Mouse (Mus musculus): ENCODE results near the gene Rbm38. TPM values are rescaled to one million over a fixed set of nuclear protein-coding genes. Genes with fewer than 3 reads are reported as not detected.

The Rbm38 gene
- total RNA-seq, 2 experiments from 2014 or later = 3.1 to 3.7 TPM

DNA sequence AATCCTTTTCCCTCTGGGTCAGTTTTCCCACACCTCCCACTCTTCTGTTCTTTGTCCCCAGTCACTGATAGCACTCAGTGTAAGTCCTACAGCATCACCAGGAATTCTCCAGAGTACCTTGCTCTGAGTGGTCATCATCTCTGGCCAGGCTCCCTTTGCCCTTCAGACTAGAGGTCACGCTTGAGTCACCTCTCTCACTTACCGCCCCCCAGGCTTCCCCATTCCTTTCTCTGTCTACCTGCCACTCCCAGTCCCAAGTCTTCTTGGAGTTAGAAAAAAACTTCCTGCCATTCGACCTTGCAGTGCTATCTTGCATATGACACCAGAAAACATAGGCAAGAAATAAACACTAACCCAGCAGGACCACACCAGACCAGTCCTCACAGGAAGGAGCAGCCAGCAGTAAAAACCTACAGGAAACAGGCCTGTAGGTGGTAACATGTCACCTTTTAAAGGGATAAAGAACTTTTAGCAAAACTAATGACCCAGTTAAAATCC, 10.0 kb upstream of the Rbm38 start:
- intact Hi-C loops (cut with DNase I) = no loop called here
- no peak for DNase-seq (ENCODE audit: low spot score in 2 of 2)

- intact Hi-C loops (cut with DNase I) = no loop called here
- DNase-seq (ENCODE audit: low spot score in 2 of 2) = no peak
These were observed 8.9 kb upstream of the Rbm38 start for GRCm38 (mm10) chr2:173011440-173011839.

- intact Hi-C loops (cut with DNase I) = loop anchor here (5.0 kb wide), 1 partner anchor 67 kb away; no protein-coding TSS in a partner anchor
- no peak for DNase-seq (ENCODE audit: low spot score in 2 of 2)
These were observed 5.5 kb upstream of the Rbm38 start for GRCm38 (mm10) chr2:173014741-173015287.

GRCm38 (mm10) chr2:173017940-173018339, 2.4 kb upstream of the Rbm38 start:
- DNase-seq (ENCODE audit: low spot score in 2 of 2) = no peak
- intact Hi-C loops (cut with DNase I) = loop anchor here (5.0 kb wide), 1 partner anchor 64 kb away; no protein-coding TSS in a partner anchor

DNA sequence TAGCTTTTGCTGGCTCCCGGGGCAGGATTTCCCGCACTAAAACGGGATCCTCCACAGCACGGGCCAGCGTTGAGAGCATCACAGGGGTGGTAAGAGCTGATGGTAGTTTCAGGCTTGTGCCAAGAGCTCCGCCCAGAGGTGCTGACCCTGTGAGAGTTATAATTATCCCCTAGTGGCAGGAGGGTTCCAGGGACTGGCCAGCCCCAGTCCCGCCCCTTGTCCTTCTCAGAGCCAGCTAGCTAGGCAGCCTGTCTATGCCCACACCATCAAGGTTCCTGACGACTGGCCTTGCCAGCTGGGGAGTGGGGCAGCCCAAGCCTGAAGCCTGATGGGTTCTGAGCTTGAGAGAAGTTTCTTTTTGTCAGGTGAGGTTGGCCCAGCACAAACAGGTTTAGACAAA, 1.7 kb upstream of the Rbm38 start:
- intact Hi-C loops (cut with DNase I) = loop anchor here (5.0 kb wide), 1 partner anchor 64 kb away; no protein-coding TSS in a partner anchor
- DNase-seq (ENCODE audit: low spot score in 2 of 2) = no peak

DNA sequence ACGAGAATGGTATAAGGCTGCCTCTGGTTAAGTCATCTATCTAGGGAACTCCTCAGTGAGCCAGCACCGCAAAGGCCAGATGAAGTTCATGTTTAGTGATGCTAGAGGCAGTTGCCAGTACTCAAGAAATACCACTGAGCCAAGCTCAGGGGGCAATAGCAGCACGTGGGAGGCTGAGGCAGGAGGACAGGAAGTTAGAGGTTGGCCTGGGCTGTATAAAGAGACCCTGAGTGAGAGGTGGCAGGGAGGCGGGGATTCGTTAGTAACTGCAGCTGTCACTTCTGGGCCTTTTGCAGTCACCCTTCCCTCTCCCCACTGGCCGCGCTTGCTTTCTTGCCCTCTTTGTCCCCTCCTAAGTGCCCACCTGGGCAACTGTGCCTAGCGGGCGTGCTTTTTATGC, 976 bp upstream of the Rbm38 start:
- intact Hi-C loops (cut with DNase I) = loop anchor here (5.0 kb wide), 1 partner anchor 63 kb away; no protein-coding TSS in a partner anchor
- no peak for DNase-seq (ENCODE audit: low spot score in 2 of 2)

- DNase-seq (ENCODE audit: low spot score in 2 of 2) = peak; percentile 68 to 82
- intact Hi-C loops (cut with DNase I) = loop anchor here (5.0 kb wide), 1 partner anchor 63 kb away; no protein-coding TSS in a partner anchor
These were observed 508 bp upstream of the Rbm38 start for GRCm38 (mm10) chr2:173019790-173020189.

DNA sequence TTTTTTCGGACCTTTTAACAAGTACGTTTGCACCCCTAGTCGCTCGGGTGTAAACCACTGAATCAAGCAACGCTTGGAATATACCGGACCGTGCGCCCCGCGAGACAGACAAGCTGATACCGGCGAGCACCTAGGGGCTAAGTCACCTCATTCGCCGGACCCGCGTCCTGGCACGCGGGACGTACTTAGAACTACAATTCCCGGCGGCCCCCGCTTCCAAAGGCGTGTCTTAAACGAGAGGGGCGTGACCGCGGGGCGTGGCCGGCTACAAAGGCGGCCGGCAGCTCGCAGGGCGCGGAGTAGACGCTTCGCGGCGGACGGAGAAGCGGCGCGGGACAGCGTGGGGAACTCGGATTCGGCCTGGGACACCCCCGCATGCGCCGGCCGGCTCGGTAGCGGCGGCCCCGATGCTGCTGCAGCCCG, 1.3 kb downstream of the Rbm38 start:
- intact Hi-C loops (cut with DNase I) = no loop called here
- peak; percentile 92 to 94 for DNase-seq (ENCODE audit: low spot score in 2 of 2)

DNA sequence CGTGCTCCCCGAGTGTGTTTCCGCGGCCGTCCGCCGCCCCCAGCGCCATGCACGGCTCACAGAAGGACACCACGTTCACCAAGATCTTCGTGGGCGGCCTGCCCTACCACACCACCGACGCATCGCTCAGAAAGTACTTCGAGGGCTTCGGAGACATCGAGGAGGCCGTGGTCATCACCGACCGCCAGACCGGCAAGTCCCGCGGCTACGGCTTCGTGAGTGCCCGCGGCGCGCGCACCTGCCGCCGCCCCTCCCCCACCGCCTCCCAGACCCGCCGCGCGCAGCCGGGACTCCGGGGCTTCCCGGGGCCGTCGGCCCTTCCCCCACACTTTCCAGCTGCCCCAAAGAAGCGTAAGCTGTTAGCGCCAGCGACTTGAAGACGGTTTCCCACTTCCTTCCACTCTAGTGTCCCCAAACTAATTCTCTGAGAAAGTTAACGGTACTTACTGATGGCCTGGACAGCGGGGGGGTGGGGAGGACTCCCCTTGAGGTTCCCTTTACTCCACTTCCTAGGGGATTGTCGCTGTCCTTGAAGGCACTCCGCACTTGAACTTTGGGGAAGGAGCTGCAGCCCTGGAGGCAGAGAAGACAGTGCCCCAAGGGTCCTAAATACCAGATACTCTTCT, 1.9 kb downstream of the Rbm38 start:
- DNase-seq (ENCODE audit: low spot score in 2 of 2) = no peak

GRCm38 (mm10) chr2:173022813-173023212, 2.5 kb downstream of the Rbm38 start:
- DNase-seq (ENCODE audit: low spot score in 2 of 2) = no peak
- intact Hi-C loops (cut with DNase I) = no loop called here

More for the DNA sequence above, 1.9 kb downstream of the Rbm38 start:
- intact Hi-C loops (cut with DNase I) = no loop called here

- no peak for DNase-seq (ENCODE audit: low spot score in 2 of 2)
- intact Hi-C loops (cut with DNase I) = no loop called here
These were observed 3.1 kb downstream of the Rbm38 start for GRCm38 (mm10) chr2:173023371-173023851.

- intact Hi-C loops (cut with DNase I) = no loop called here
- DNase-seq (ENCODE audit: low spot score in 2 of 2) = no peak
These were observed 3.7 kb downstream of the Rbm38 start for GRCm38 (mm10) chr2:173023966-173024365.

- intact Hi-C loops (cut with DNase I) = no loop called here
- no peak for DNase-seq (ENCODE audit: low spot score in 2 of 2)
These were observed 4.1 kb downstream of the Rbm38 start for GRCm38 (mm10) chr2:173024392-173024791.

- no peak for DNase-seq (ENCODE audit: low spot score in 2 of 2)
- intact Hi-C loops (cut with DNase I) = no loop called here
These were observed 4.6 kb downstream of the Rbm38 start for GRCm38 (mm10) chr2:173024938-173025337.

GRCm38 (mm10) chr2:173026286-173026685, 6.0 kb downstream of the Rbm38 start:
- intact Hi-C loops (cut with DNase I) = no loop called here
- DNase-seq (ENCODE audit: low spot score in 2 of 2) = no peak

GRCm38 (mm10) chr2:173026688-173027131, 6.4 kb downstream of the Rbm38 start:
- DNase-seq (ENCODE audit: low spot score in 2 of 2) = no peak
- intact Hi-C loops (cut with DNase I) = no loop called here

GRCm38 (mm10) chr2:173027169-173027823, 7.0 kb downstream of the Rbm38 start:
- no peak for DNase-seq (ENCODE audit: low spot score in 2 of 2)
- intact Hi-C loops (cut with DNase I) = no loop called here

GRCm38 (mm10) chr2:173027824-173028495, 7.7 kb downstream of the Rbm38 start:
- intact Hi-C loops (cut with DNase I) = no loop called here
- DNase-seq (ENCODE audit: low spot score in 2 of 2) = no peak

DNA sequence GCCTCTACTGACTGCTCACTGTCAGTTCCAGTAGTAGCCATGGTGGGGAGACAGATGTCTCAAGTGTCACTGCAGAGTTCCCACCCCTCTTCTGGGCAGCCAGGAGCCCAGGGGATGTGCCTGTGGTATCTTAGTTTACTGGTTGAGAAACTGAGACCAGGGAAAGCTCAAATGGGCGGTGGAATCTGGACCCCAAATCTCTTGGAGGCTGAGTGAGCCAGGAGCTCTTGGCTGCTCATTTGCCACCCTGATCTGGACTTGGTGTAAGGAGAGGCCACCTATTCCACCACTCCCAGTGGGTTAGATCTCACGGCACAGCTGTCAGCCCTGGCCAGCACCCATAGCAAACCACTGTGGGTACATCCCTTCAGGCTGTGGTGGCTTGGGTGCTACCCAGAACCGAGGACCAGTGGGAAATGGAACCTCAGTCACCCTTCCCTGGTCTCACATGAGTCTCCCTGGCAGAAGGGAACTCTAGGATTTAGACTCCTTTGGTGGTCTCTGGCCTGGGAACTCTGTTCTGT, 8.3 kb downstream of the Rbm38 start:
- no peak for DNase-seq (ENCODE audit: low spot score in 2 of 2)
- intact Hi-C loops (cut with DNase I) = no loop called here
